Mouse (Mus musculus): ENCODE measurements around the gene Npnt. TPM values are rescaled to one million over a fixed set of nuclear protein-coding genes. Genes with fewer than 3 reads are reported as not detected.

Gene Npnt
- polyA plus RNA-seq, 1 experiment: 110 TPM

GRCm38 (mm10) chr3:132983845-132984485 is 33.9 kb upstream of the Npnt start:
- Histone ChIP-seq H3K79me2 (ENCODE audit: control insufficient read depth, insufficient read depth) (no peaks in the 10 kb centered on the region), H3K27me3 (ENCODE audit: control insufficient read depth, insufficient read depth, insufficient read length) (no peaks in the 10 kb centered on the region), H3K36me3 (ENCODE audit: control insufficient read depth, insufficient read depth) (peaks cover 33% of the 10 kb centered on the region), H3K4me3 (ENCODE audit: insufficient read depth, poor library complexity, severe bottlenecking) (no peak overlapping the region), H3ac (ENCODE audit: control insufficient read depth, insufficient read length, low read depth) (no peak overlapping the region), H3K79me3 (ENCODE audit: low read depth) (no peaks in the 10 kb centered on the region)
- TF ChIP-seq MYOD1 (IDR thresholded peaks at IDR 0.05; ENCODE audit: control insufficient read depth, insufficient read length, low read depth) (no peak), CTCF (IDR thresholded peaks at IDR 0.05; ENCODE audit: control insufficient read depth, insufficient read depth, insufficient read length) (no peak), MAX (IDR thresholded peaks at IDR 0.05) (no peak), CEBPB (IDR thresholded peaks at IDR 0.05; ENCODE audit: low read depth) (no peak), USF1 (IDR thresholded peaks at IDR 0.05; ENCODE audit: low read depth) (no peak), FOSL1 (IDR thresholded peaks at IDR 0.05; ENCODE audit: insufficient read depth, low read length, poor library complexity, severe bottlenecking) (no peak)

GRCm38 (mm10) chr3:132981968-132982367 is 31.9 kb upstream of the Npnt start:
- H3K36me3 ChIP-seq (ENCODE audit: control insufficient read depth, insufficient read depth): peaks cover 25% of the 10 kb centered on the region
- no peaks in the 10 kb centered on the region for H3K79me2 ChIP-seq (ENCODE audit: control insufficient read depth, insufficient read depth)
- no peak overlapping the region for H3ac ChIP-seq (ENCODE audit: control insufficient read depth, insufficient read length, low read depth)
- no peak overlapping the region for H3K4me3 ChIP-seq (ENCODE audit: insufficient read depth, poor library complexity, severe bottlenecking)
- TF ChIP-seq USF1 (IDR thresholded peaks at IDR 0.05; ENCODE audit: low read depth): no peak
- no peak for TF ChIP-seq MYOG (IDR thresholded peaks at IDR 0.05; ENCODE audit: control insufficient read depth, extremely low read depth, insufficient read length)
- no peak for TF ChIP-seq MAX (IDR thresholded peaks at IDR 0.05)
- no peak for TF ChIP-seq CEBPB (IDR thresholded peaks at IDR 0.05; ENCODE audit: low read depth)
- TF ChIP-seq FOSL1 (IDR thresholded peaks at IDR 0.05; ENCODE audit: insufficient read depth, low read length, poor library complexity, severe bottlenecking): no peak
- TF ChIP-seq MYOD1 (IDR thresholded peaks at IDR 0.05; ENCODE audit: control insufficient read depth, insufficient read length, low read depth): no peak
- TF ChIP-seq CTCF (IDR thresholded peaks at IDR 0.05; ENCODE audit: control insufficient read depth, insufficient read depth, insufficient read length): no peak
- no peaks in the 10 kb centered on the region for H3K79me3 ChIP-seq (ENCODE audit: low read depth)
- H3K27me3 ChIP-seq (ENCODE audit: control insufficient read depth, insufficient read depth, insufficient read length): no peaks in the 10 kb centered on the region

GRCm38 (mm10) chr3:132979781-132980461 is 29.8 kb upstream of the Npnt start:
- no peak for TF ChIP-seq CEBPB (IDR thresholded peaks at IDR 0.05; ENCODE audit: low read depth)
- no peak for TF ChIP-seq CTCF (IDR thresholded peaks at IDR 0.05; ENCODE audit: control insufficient read depth, insufficient read depth, insufficient read length)
- TF ChIP-seq FOSL1 (IDR thresholded peaks at IDR 0.05; ENCODE audit: insufficient read depth, low read length, poor library complexity, severe bottlenecking): no peak
- no peak for TF ChIP-seq USF1 (IDR thresholded peaks at IDR 0.05; ENCODE audit: low read depth)
- no peak for TF ChIP-seq MAX (IDR thresholded peaks at IDR 0.05)
- no peak for TF ChIP-seq MYOD1 (IDR thresholded peaks at IDR 0.05; ENCODE audit: control insufficient read depth, insufficient read length, low read depth)
- no peak for TF ChIP-seq MYOG (IDR thresholded peaks at IDR 0.05; ENCODE audit: control insufficient read depth, extremely low read depth, insufficient read length)
- H3K4me3 ChIP-seq (ENCODE audit: insufficient read depth, poor library complexity, severe bottlenecking): no peak overlapping the region
- H3K79me2 ChIP-seq (ENCODE audit: control insufficient read depth, insufficient read depth): no peaks in the 10 kb centered on the region
- no peaks in the 10 kb centered on the region for H3K79me3 ChIP-seq (ENCODE audit: low read depth)
- H3K36me3 ChIP-seq (ENCODE audit: control insufficient read depth, insufficient read depth): peaks cover 21% of the 10 kb centered on the region
- H3ac ChIP-seq (ENCODE audit: control insufficient read depth, insufficient read length, low read depth): no peak overlapping the region
- H3K27me3 ChIP-seq (ENCODE audit: control insufficient read depth, insufficient read depth, insufficient read length): no peaks in the 10 kb centered on the region

- no peaks in the 10 kb centered on the region for H3K36me3 ChIP-seq (ENCODE audit: control insufficient read depth, insufficient read depth)
- no peaks in the 10 kb centered on the region for H3K79me3 ChIP-seq (ENCODE audit: low read depth)
- no peaks in the 10 kb centered on the region for H3K79me2 ChIP-seq (ENCODE audit: control insufficient read depth, insufficient read depth)
- no peaks in the 10 kb centered on the region for H3K27me3 ChIP-seq (ENCODE audit: control insufficient read depth, insufficient read depth, insufficient read length)
- H3ac ChIP-seq (ENCODE audit: control insufficient read depth, insufficient read length, low read depth): no peak overlapping the region
- TF ChIP-seq CEBPB (IDR thresholded peaks at IDR 0.05; ENCODE audit: low read depth) (no peak), FOSL1 (IDR thresholded peaks at IDR 0.05; ENCODE audit: insufficient read depth, low read length, poor library complexity, severe bottlenecking) (no peak), CTCF (IDR thresholded peaks at IDR 0.05; ENCODE audit: control insufficient read depth, insufficient read depth, insufficient read length) (no peak), MAX (IDR thresholded peaks at IDR 0.05) (no peak), MYOG (IDR thresholded peaks at IDR 0.05; ENCODE audit: control insufficient read depth, extremely low read depth, insufficient read length) (no peak), MYOD1 (IDR thresholded peaks at IDR 0.05; ENCODE audit: control insufficient read depth, insufficient read length, low read depth) (no peak), USF1 (IDR thresholded peaks at IDR 0.05; ENCODE audit: low read depth) (no peak)
- H3K4me3 ChIP-seq (ENCODE audit: insufficient read depth, poor library complexity, severe bottlenecking): no peak overlapping the region
These were observed 16.2 kb upstream of the Npnt start for GRCm38 (mm10) chr3:132966255-132966654.

GRCm38 (mm10) chr3:132964715-132965507 is 14.8 kb upstream of the Npnt start:
- H3K79me3 ChIP-seq (ENCODE audit: low read depth): no peaks in the 10 kb centered on the region
- no peaks in the 10 kb centered on the region for H3K27me3 ChIP-seq (ENCODE audit: control insufficient read depth, insufficient read depth, insufficient read length)
- no peak overlapping the region for H3K4me3 ChIP-seq (ENCODE audit: insufficient read depth, poor library complexity, severe bottlenecking)
- H3ac ChIP-seq (ENCODE audit: control insufficient read depth, insufficient read length, low read depth): no peak overlapping the region
- TF ChIP-seq MYOD1 (IDR thresholded peaks at IDR 0.05; ENCODE audit: control insufficient read depth, insufficient read length, low read depth) (no peak), MYOG (IDR thresholded peaks at IDR 0.05; ENCODE audit: control insufficient read depth, extremely low read depth, insufficient read length) (no peak), CEBPB (IDR thresholded peaks at IDR 0.05; ENCODE audit: low read depth) (no peak), USF1 (IDR thresholded peaks at IDR 0.05; ENCODE audit: low read depth) (no peak), MAX (IDR thresholded peaks at IDR 0.05) (no peak), CTCF (IDR thresholded peaks at IDR 0.05; ENCODE audit: control insufficient read depth, insufficient read depth, insufficient read length) (no peak), FOSL1 (IDR thresholded peaks at IDR 0.05; ENCODE audit: insufficient read depth, low read length, poor library complexity, severe bottlenecking) (no peak)
- H3K36me3 ChIP-seq (ENCODE audit: control insufficient read depth, insufficient read depth): no peaks in the 10 kb centered on the region
- H3K79me2 ChIP-seq (ENCODE audit: control insufficient read depth, insufficient read depth): no peaks in the 10 kb centered on the region

All from C2C12 (cell line).